Mouse (Mus musculus) liver, embryonic 11.5 days (tissue): ENCODE results near the gene Krtap29-1. TPM values are rescaled to one million over a fixed set of nuclear protein-coding genes. Genes with fewer than 3 reads are reported as not detected.

Experiments
- polyA plus RNA-seq: library from polyadenylated mRNA; unstranded; fragments of >200 nt; fragmentation: Nextera tagmentation; extraction: Ambion mirVana; gene quantifications from 2 replicates; pipeline ENCODE4 v1.2.1, GENCODE M21; 2014

Krtap29-1 gene
- polyA plus RNA-seq, 1 experiment from 2014 or later, result not detected

Other genes with a start within 250 kb of the Krtap29-1 start
- not detected in 2 replicates for gene Gm14180, start 244.8 kb downstream of the Krtap29-1 start, polyA plus RNA-seq
- gene Gm11595, start 206.1 kb downstream of the Krtap29-1 start, polyA plus RNA-seq, result not detected in 2 replicates
- gene Krtap4-8, start 198.3 kb downstream of the Krtap29-1 start, polyA plus RNA-seq, result not detected in 2 replicates
- not detected in 2 replicates for gene Krtap4-9, start 193.9 kb downstream of the Krtap29-1 start, polyA plus RNA-seq
- not detected in 2 replicates for gene Gm11596, start 185.6 kb downstream of the Krtap29-1 start, polyA plus RNA-seq
- gene Gm11569, start 180.1 kb downstream of the Krtap29-1 start, polyA plus RNA-seq, result not detected in 2 replicates
- not detected in 2 replicates for gene Gm11554, start 174.6 kb downstream of the Krtap29-1 start, polyA plus RNA-seq
- not detected in 2 replicates for gene Krtap4-13, start 169.2 kb downstream of the Krtap29-1 start, polyA plus RNA-seq
- gene Gm11564, start 163.4 kb downstream of the Krtap29-1 start, polyA plus RNA-seq, result not detected in 2 replicates
- gene 2300003K06Rik, start 141.0 kb downstream of the Krtap29-1 start, polyA plus RNA-seq, result not detected in 2 replicates
- not detected in 2 replicates for gene Krtap4-16, start 127.4 kb downstream of the Krtap29-1 start, polyA plus RNA-seq
- gene Gm11568, start 121.1 kb downstream of the Krtap29-1 start, polyA plus RNA-seq, result not detected in 2 replicates
- gene Gm11559, start 114.6 kb downstream of the Krtap29-1 start, polyA plus RNA-seq, result not detected in 2 replicates
- gene Krtap9-1, start 105.7 kb downstream of the Krtap29-1 start, polyA plus RNA-seq, result not detected in 2 replicates
- not detected in 2 replicates for gene Gm11567, start 99.9 kb downstream of the Krtap29-1 start, polyA plus RNA-seq
- not detected in 2 replicates for gene Krtap31-1, start 71.1 kb downstream of the Krtap29-1 start, polyA plus RNA-seq
- not detected in 2 replicates for gene Gm11565, start 64.3 kb downstream of the Krtap29-1 start, polyA plus RNA-seq
- not detected in 2 replicates for gene Krtap31-2, start 42.8 kb downstream of the Krtap29-1 start, polyA plus RNA-seq
- gene Krtap9-5, start 30.6 kb downstream of the Krtap29-1 start, polyA plus RNA-seq, result not detected in 2 replicates
- not detected in 2 replicates for gene Krtap16-1, start 7.5 kb upstream of the Krtap29-1 start, polyA plus RNA-seq
- not detected in 2 replicates for gene Krtap17-1, start 14.9 kb upstream of the Krtap29-1 start, polyA plus RNA-seq
- not detected in 2 replicates for gene Krt33a, start 37.2 kb upstream of the Krtap29-1 start, polyA plus RNA-seq
- gene Krt33b, start 50.8 kb upstream of the Krtap29-1 start, polyA plus RNA-seq, result not detected in 2 replicates
- not detected in 2 replicates for gene Krt34, start 62.5 kb upstream of the Krtap29-1 start, polyA plus RNA-seq
- gene Krt31, start 71.5 kb upstream of the Krtap29-1 start, polyA plus RNA-seq, result not detected in 2 replicates
- gene Krt32, start 109.2 kb upstream of the Krtap29-1 start, polyA plus RNA-seq, result not detected in 2 replicates
- gene Krt35, start 117.2 kb upstream of the Krtap29-1 start, polyA plus RNA-seq, result not detected in 2 replicates
- gene Krt36, start 126.6 kb upstream of the Krtap29-1 start, polyA plus RNA-seq, result not detected in 2 replicates
- 0.14 TPM in 1 of 2 replicates, not detected in the other for gene Krt13, start 142.5 kb upstream of the Krtap29-1 start, polyA plus RNA-seq
- gene Krt15, start 156.9 kb upstream of the Krtap29-1 start, polyA plus RNA-seq, result 0.25 TPM in 1 of 2 replicates, not detected in the other
- gene Krt19, start 169.6 kb upstream of the Krtap29-1 start, polyA plus RNA-seq, result 9.6 and 12.4 TPM in 2 replicates
- gene Krt9, start 214.2 kb upstream of the Krtap29-1 start, polyA plus RNA-seq, result not detected in 2 replicates
- 2.1 and 2.3 TPM in 2 replicates for gene Krt14, start 228.5 kb upstream of the Krtap29-1 start, polyA plus RNA-seq